ENCODE assay signal across 8 mouse cellular contexts in the genomic region with DNA sequence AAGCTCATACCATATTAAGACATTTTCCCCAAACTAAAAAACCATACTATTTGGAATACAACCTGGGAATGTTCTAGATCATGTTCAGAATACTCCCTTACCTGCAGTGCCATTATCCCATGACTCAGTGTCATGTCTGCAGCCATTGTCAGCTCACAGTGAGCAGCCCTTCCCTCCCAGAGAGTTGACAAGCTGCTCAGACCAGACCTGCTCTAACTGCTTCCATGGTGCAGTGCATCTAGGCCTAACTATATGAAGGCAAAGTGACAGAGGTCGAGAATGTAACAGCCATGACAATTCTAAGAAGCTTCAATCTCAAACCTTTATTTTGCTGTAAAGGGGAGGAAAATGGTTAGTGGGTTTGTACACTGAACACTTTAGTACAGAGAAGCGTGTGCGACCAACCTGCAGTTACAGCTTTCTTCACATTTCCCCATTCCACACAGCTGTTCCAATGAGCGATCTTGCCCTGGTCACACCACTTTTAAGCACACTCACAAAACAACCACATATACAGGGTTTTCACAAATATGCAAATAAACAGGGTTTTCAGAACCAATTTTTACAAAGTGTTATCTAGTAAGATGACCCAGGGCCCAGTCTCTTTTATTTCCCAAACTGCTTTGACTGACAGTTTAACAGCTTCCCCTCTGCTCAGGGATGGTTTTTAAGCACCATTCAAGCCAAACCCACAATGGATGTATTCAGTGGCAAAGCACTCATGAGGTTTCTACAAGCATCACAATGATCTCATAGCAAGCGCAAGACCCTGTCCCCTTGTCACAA. TPM values are rescaled to one million over a fixed set of nuclear protein-coding genes. Genes with fewer than 3 reads are reported as not detected.
DNase-seq lines count a peak whose midpoint lies in the region; ATAC-seq and TF ChIP-seq lines count a peak whose summit lies in the region.

No protein-coding gene starts in this region.

- no peaks in the 10 kb centered on the region for H3K27me3 ChIP-seq in heart, embryonic 10.5 days (ENCODE audit: insufficient read depth, poor library complexity, severe bottlenecking)
- H3K27me3 ChIP-seq in E14TG2a.4 (ENCODE audit: insufficient read depth, low read length), result no peaks in the 10 kb centered on the region
- no peaks in the 10 kb centered on the region for H3K27me3 ChIP-seq in embryonic facial prominence, embryonic 14.5 days (replicated peaks; ENCODE audit: control insufficient read depth, insufficient read depth, low read length)
- H3K27me3 ChIP-seq in stomach, embryonic 16.5 days (ENCODE audit: control insufficient read depth, insufficient read depth, low read length), result no peaks in the 10 kb centered on the region

- H3K9me3 ChIP-seq in heart, embryonic 10.5 days, result no peaks in the 10 kb centered on the region
- H3K9me3 ChIP-seq in E14TG2a.4 (ENCODE audit: low read length), result no peaks in the 10 kb centered on the region
- no peaks in the 10 kb centered on the region for H3K9me3 ChIP-seq in embryonic facial prominence, embryonic 14.5 days (ENCODE audit: control insufficient read depth, low read length)
- H3K9me3 ChIP-seq in stomach, embryonic 16.5 days (replicated peaks; ENCODE audit: control insufficient read depth, low read length), result no peaks in the 10 kb centered on the region

- H3K4me2 ChIP-seq in embryonic facial prominence, embryonic 14.5 days (ENCODE audit: low read depth, low read length), result peak overlapping the region; percentile 57
- H3K4me2 ChIP-seq in stomach, embryonic 16.5 days (ENCODE audit: low read depth, low read length), result peak overlapping the region; percentile 80

- H3K36me3 ChIP-seq in heart, embryonic 10.5 days, result no peaks in the 10 kb centered on the region
- peaks cover 20% of the 10 kb centered on the region; the same call in 1 of the 2 replicates for H3K36me3 ChIP-seq in E14TG2a.4 (ENCODE audit: insufficient read depth, low read length)
- no peaks in the 10 kb centered on the region for H3K36me3 ChIP-seq in embryonic facial prominence, embryonic 14.5 days (ENCODE audit: control insufficient read depth, insufficient read depth, low read length)
- H3K36me3 ChIP-seq in stomach, embryonic 16.5 days (ENCODE audit: control insufficient read depth, insufficient read depth, low read length), result no peaks in the 10 kb centered on the region

- ATAC-seq in embryonic facial prominence, embryonic 14.5 days (ENCODE audit: low read depth), result no peak
- ATAC-seq in stomach, embryonic 16.5 days (ENCODE audit: insufficient read depth, low FRiP score), result no peak

- peaks cover 83% of the 10 kb centered on the region for H3K4me1 ChIP-seq in heart, embryonic 10.5 days
- peaks cover 87% of the 10 kb centered on the region for H3K4me1 ChIP-seq in E14TG2a.4 (replicated peaks; ENCODE audit: low read depth, low read length)
- peaks cover 45% of the 10 kb centered on the region for H3K4me1 ChIP-seq in embryonic facial prominence, embryonic 14.5 days (ENCODE audit: control insufficient read depth, insufficient read depth, low read length)
- peaks cover 39% of the 10 kb centered on the region for H3K4me1 ChIP-seq in stomach, embryonic 16.5 days (ENCODE audit: control insufficient read depth, insufficient read depth, low read length)

- WGBS in heart, embryonic 10.5 days, result 76% methylated on average over 5 of the region's 5 CpGs
- 61% methylated on average over 5 of the region's 5 CpGs for WGBS in embryonic facial prominence, embryonic 14.5 days
- 68% methylated on average over 5 of the region's 5 CpGs for WGBS in stomach, embryonic 16.5 days

- intact Hi-C loops in heart, postnatal 25 days (cut with DNase I), result loop anchor here (2.0 kb wide), 1 partner anchor 15 kb away; no protein-coding TSS in a partner anchor

- no peak overlapping the region for H3K9ac ChIP-seq in embryonic facial prominence, embryonic 14.5 days (ENCODE audit: low read depth, low read length)
- peak overlapping the region; percentile 51 for H3K9ac ChIP-seq in stomach, embryonic 16.5 days (ENCODE audit: low read length)

- no peak for TF ChIP-seq CTCF in E14TG2a.4 (conservative IDR thresholded peaks at IDR 0.05; ENCODE audit: low read length)

- H3K27ac ChIP-seq in heart, embryonic 10.5 days, result peak overlapping the region; percentile 96; the same call in 1 of the 2 replicates
- H3K27ac ChIP-seq in embryonic facial prominence, embryonic 14.5 days (replicated peaks; ENCODE audit: low read depth, low read length), result 0 out of 2 replicates have a peak overlapping the region, but pooled peaks have one; percentile 96
- peak overlapping the region; percentile 98 for H3K27ac ChIP-seq in stomach, embryonic 16.5 days (ENCODE audit: low read length)

- DNase-seq in heart, embryonic 10.5 days (ENCODE audit: low spot score), result no peak
- DNase-seq in heart, postnatal 25 days (ENCODE audit: low spot score), result no peak
- DNase-seq in embryonic facial prominence, embryonic 14.5 days (ENCODE audit: low spot score), result no peak
- DNase-seq in kidney, postnatal 36 days, result peak; percentile 29 to 42
- DNase-seq in layer of hippocampus, postnatal 36 days, result no peak
- no peak for DNase-seq in layer of hippocampus, postnatal 10 days (ENCODE audit: low spot score in 2 of 2)

- no peak overlapping the region for H3K4me3 ChIP-seq in heart, embryonic 10.5 days
- peak overlapping the region; percentile 87 for H3K4me3 ChIP-seq in E14TG2a.4 (replicated peaks; ENCODE audit: low read length)
- H3K4me3 ChIP-seq in embryonic facial prominence, embryonic 14.5 days (ENCODE audit: low read depth, low read length), result peak overlapping the region; percentile 32; the same call in 1 of the 2 replicates
- H3K4me3 ChIP-seq in stomach, embryonic 16.5 days (replicated peaks; ENCODE audit: low read length), result peak overlapping the region; percentile 51

RNA-seq across cellular contexts. Expression of a gene that starts 32.9 kb away (rescaled TPM):
- polyA plus RNA-seq in heart, embryonic 10.5 days (2016; fragmentation: Nextera tagmentation; extraction: Ambion mirVana), result 40.6 and 46.3 TPM in 2 replicates
- 10 to 100 TPM in 1 of 2 experiments, 1 to 10 TPM in 1; 8.9 to 11.1 TPM for total RNA-seq in heart, postnatal 25 days (2021)
- polyA plus RNA-seq in embryonic facial prominence, embryonic 14.5 days (2014; fragmentation: Nextera tagmentation; extraction: Ambion mirVana), result 20.6 and 25.8 TPM in 2 replicates
- 27.4 and 29.5 TPM in 2 replicates for polyA plus RNA-seq in stomach, embryonic 16.5 days (2015; fragmentation: Nextera tagmentation; extraction: Ambion mirVana)
- 10 to 100 TPM; 13.5 to 14.2 TPM for total RNA-seq in layer of hippocampus, postnatal 36 days (2021)
- total RNA-seq in layer of hippocampus, postnatal 10 days (2021), result 10 to 100 TPM; 10.7 to 14.8 TPM

RNA-seq across cellular contexts. Expression of a gene that starts 35.4 kb away (rescaled TPM):
- polyA plus RNA-seq in heart, embryonic 10.5 days (2016; fragmentation: Nextera tagmentation; extraction: Ambion mirVana), result 2.1 and 2.5 TPM in 2 replicates
- 1 to 10 TPM; 3.5 to 4.1 TPM for total RNA-seq in heart, postnatal 25 days (2021)
- 2.8 and 3.0 TPM in 2 replicates for polyA plus RNA-seq in embryonic facial prominence, embryonic 14.5 days (2014; fragmentation: Nextera tagmentation; extraction: Ambion mirVana)
- polyA plus RNA-seq in stomach, embryonic 16.5 days (2015; fragmentation: Nextera tagmentation; extraction: Ambion mirVana), result 5.1 and 5.5 TPM in 2 replicates
- total RNA-seq in layer of hippocampus, postnatal 36 days (2021), result 1 to 10 TPM; 2.5 to 2.7 TPM
- 1 to 10 TPM; 2.1 to 3.6 TPM for total RNA-seq in layer of hippocampus, postnatal 10 days (2021)

RNA-seq across cellular contexts. Expression of a gene that starts 51.8 kb away (rescaled TPM):
- 2.4 and 2.9 TPM in 2 replicates for polyA plus RNA-seq in heart, embryonic 10.5 days (2016; fragmentation: Nextera tagmentation; extraction: Ambion mirVana)
- total RNA-seq in heart, postnatal 25 days (2021), result under 1 TPM; 0.22 to 0.68 TPM
- 1.4 and 2.0 TPM in 2 replicates for polyA plus RNA-seq in embryonic facial prominence, embryonic 14.5 days (2014; fragmentation: Nextera tagmentation; extraction: Ambion mirVana)
- polyA plus RNA-seq in stomach, embryonic 16.5 days (2015; fragmentation: Nextera tagmentation; extraction: Ambion mirVana), result 1.7 and 1.8 TPM in 2 replicates
- total RNA-seq in layer of hippocampus, postnatal 36 days (2021), result 1 to 10 TPM; 1.9 to 2.2 TPM
- 1 to 10 TPM; 4.4 to 5.5 TPM for total RNA-seq in layer of hippocampus, postnatal 10 days (2021)

Comparison
In these comparisons a context has a peak if more than half of its experiments do, and no peak if none do; other contexts are left out.
1. DNase-seq: peak in kidney, postnatal 36 days (2 of 2); none in heart, embryonic 10.5 days (single experiment), heart, postnatal 25 days (single experiment), embryonic facial prominence, embryonic 14.5 days (single experiment), layer of hippocampus, postnatal 36 days (0 of 2) and layer of hippocampus, postnatal 10 days (0 of 2).
2. Peak in every context shown above with its lines, with median percentiles within 50 percentile points of each other: H3K27ac ChIP-seq.